Mouse (Mus musculus) bone marrow macrophage, adult 2 months (primary cell): ENCODE data around the gene Gm10073.

Experiments
- CTCF ChIP-seq: IDR thresholded peaks from 2 replicates; pipeline ENCODE4 v1.5.1; 2012; ENCODE audit warnings: low read depth, mild to moderate bottlenecking, low read length, moderate library complexity
- POLR2A ChIP-seq: IDR thresholded peaks from 2 replicates; pipeline ENCODE4 v1.6.1; 2012; ENCODE audit warnings: mild to moderate bottlenecking, low read depth, low read length, borderline replicate concordance

GRCm38 (mm10) chr8:106617196-106617595, 43.9 kb upstream of the Gm10073 start:
- no peak for TF ChIP-seq POLR2A
- TF ChIP-seq CTCF, result no peak
